Mouse (Mus musculus): ENCODE data around the gene Gpr153.

Gene Gpr153

DNA sequence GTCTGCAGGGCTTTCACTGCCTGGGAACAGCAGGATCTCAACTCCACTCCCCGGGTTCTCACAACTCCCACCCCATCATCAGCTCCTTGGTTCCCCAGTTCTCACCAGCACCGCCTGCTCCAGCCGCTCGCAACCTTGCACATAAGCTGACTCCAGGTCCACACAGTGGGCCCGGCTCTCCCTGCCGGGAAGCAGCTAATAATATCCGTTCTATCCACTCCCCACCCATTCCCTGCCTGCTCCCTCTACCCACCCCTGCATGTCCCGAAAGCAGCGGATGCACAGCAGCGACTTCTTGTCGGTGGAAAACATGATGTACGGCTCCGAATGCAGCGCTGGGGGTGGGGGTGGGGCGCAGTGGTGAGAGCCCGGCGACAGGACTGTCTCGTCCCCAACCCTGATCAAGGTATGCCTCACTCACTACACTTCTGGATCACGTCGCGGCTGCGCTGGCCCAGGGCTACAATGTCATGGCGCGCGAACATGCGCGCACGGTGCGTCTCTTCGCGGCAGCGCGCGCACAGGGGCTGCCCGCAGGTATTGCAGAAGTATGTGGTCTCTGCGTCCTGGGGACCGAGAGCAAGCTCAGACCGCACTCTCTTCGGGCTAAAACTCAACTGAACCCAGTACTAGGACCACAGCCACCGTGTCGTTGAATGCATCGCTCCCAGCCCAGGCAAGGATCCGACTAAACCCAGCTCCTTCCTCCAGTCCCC, 41.6 kb downstream of the Gpr153 start:
- DNase-seq (ENCODE audit: low spot score): no peak

DNA sequence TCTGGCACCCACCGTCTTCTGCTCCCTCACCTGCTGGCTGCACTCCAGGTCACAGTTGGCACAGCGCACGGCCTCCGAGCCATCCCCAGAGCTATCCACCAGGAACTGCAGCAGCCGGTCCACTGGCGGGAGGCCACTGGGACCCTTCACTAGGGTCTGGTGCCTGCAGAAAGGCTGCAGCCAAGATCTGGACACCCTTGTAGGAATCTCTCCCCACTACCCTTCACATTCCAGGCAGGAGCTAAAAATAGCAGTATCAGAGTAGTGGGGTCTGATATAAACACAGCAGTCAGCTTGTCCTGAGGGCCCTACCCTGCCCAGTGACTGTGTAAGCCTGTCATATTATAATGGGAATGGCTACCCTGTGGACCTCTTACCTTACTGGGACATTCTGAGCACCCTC, 43.6 kb downstream of the Gpr153 start:
- no peak for DNase-seq (ENCODE audit: low spot score)

DNA sequence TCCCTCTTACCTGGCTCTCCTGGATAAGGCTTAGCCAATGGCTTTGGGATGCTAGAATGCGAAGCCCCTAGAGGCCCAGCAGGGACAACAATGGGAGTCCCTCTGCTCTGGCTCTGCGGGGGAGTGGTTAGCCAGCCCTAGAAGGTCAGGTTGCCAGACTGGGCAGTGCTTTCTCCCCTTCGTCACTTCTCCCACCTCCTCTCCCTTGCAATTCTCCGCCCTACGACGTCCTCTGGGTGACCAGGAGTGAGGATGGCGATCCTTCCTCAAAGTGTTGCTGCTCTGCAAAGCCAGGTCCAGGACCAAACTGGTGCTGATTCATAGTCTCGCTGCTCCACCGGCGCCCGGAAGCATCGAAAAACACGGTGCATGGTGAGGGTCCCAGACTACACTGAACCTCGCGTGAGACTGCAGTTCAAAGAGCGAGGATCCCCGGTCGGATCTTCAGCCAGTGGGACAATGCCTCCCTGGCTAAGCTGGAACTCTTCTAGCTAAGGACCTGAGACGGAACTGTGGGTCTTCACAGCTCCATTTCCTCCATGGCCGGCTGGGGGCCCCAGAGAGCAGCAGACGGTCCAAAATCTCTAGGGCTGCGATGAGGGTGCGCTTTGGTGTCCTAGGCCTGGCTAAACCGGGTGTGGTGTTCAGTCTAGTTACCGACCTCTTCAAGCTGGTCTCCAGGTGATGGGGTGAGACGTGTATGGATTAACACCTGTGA, 44.6 kb downstream of the Gpr153 start, which contains the start of gene Rnf207:
Rnf207 (minus strand) TSS at position 477 of the 718 bp plus-strand sequence.
- peak; percentile 56 for DNase-seq (ENCODE audit: low spot score)

DNA sequence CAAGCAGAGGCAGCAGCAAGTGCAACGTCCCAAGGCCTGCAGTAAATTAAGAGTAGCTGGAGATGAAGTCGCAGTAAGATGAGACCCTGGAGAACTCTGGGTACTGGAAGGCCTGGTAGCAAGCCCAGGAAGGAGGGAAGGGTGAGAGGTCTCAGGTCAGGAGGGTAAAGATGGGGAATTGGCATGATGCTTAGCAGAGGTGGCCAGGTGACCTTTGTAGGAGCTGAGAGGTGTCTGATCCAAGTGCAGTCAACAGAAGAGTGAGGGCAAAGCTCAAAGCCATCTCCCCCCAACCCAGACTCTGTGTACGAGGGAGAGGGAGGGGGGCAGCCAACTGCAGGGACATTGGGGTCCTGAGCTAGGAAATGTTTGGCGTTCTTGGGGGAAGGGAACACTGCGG, 47.4 kb downstream of the Gpr153 start:
- no peak for DNase-seq (ENCODE audit: low spot score)

- DNase-seq (ENCODE audit: low spot score): no peak
Measured at GRCm38 (mm10) chr4:152324641-152325562, 50.9 kb downstream of the Gpr153 start.

- DNase-seq (ENCODE audit: low spot score): peak; percentile 79
Measured at GRCm38 (mm10) chr4:152325574-152326411, 51.8 kb downstream of the Gpr153 start, which contains the start of gene Rpl22. Gene Rpl22, plus strand, starts transcription at chr4:152325742.

DNA sequence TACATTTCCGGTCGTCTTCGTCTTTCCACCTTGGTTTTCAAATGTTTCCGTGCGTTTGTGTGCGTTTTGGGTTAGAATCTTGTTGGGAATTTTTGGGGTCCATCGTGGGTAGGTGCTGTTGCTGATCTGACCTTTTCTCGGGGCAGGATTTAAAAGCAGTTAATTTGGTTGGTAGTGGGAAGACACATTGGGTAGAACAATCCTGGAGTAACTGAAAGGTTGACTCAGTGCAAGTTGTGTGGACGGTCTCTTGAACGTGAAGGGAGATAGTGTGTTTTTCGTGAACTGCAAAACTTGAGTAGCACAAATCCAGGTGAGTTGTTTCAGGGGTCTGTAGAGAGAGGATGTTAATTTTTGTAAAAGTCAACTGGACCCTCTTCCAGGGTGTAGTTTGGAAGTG, 52.5 kb downstream of the Gpr153 start:
- DNase-seq (ENCODE audit: low spot score): no peak

GRCm38 (mm10) chr4:152328691-152329090, 54.7 kb downstream of the Gpr153 start:
- DNase-seq (ENCODE audit: low spot score): peak; percentile 40

DNA sequence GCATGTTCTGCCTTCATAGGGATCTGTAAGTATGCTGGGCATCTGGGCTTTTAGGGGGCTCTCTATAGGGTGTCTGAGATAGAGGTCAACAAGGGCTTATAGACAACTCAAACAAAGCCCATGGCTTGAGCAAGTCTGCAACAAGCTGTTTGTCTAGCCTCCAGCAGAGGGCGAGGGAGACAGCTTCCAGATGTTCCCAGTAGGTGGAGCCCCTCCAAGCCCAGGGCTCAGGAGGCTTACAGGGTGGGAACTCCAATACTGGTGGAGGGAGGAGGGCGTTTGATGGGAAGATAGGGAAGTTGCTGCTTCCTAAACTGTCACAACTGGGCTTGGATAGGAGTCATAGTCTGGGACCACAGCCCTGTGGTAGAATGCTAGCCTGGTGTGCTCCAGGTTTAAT, 58.9 kb downstream of the Gpr153 start:
- peak; percentile 60 for DNase-seq (ENCODE audit: low spot score)

DNA sequence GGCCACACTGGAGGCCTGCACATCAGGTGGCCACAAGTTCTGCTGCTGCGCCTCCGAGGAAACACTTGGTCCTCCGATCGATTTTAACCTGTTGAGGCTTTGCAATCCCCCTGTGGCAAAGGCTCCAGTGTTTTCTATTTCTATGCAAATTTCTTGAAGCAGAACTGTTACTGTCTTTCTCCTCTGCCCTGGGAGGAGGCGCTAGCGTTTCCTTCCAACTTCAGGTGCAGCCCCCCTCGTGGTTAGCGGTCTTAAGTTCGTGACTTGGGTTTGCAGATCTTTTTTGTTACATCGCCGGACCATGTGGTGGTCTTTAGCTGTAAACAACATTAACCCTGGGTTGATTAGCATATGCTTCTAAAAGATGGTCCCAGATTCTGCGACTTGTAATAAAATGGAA, 59.6 kb downstream of the Gpr153 start:
- DNase-seq (ENCODE audit: low spot score): no peak

Data from urinary bladder, postnatal 25 days (tissue).